Mouse (Mus musculus) embryonic fibroblast, embryonic 13.5 days (primary cell): Measurements from ENCODE around the gene Tchhl1.

Source experiments
- CTCF ChIP-seq: IDR thresholded peaks from 2 replicates; pipeline ENCODE4 v1.5.1; 2011; ENCODE audit warnings: mild to moderate bottlenecking, control low read depth, low read length, moderate library complexity, borderline replicate concordance; ENCODE audit not compliant: insufficient read depth
- POLR2A ChIP-seq: IDR thresholded peaks from 2 replicates; pipeline ENCODE4 v1.6.1; 2011; ENCODE audit warnings: low read depth, mild to moderate bottlenecking, control low read depth, low read length, moderate library complexity

DNA sequence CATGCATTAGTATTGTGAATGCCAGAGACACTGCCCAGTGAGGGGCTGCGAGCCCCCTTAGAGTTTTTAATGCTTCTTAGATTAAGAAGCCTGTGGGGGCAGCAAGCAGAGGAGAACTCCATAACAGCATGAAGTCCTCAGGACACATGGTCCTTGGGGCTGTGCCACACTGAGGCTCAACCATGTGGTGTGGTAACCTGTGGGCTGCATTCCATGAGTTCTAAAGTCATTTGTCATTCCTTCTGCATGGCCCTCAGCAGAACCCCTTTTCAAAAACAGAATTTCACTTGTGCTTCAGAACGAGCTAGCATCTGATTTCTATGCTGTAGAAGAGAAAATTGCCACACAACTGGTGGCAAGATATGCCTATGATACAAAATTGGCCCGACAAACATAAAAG lies 23.6 kb downstream of the Tchhl1 start:
- TF ChIP-seq POLR2A = no peak
- TF ChIP-seq CTCF = no peak
